In genomic region chr12:31444131-31444546, GRCm38 (mm10) we compare ENCODE assay signal across 9 mouse cellular contexts. TPM values are rescaled to one million over a fixed set of nuclear protein-coding genes. Genes with fewer than 3 reads are reported as not detected.
A peak's percentile ranks its signal among the peaks of the same experiment; 100 is the strongest.
DNase-seq lines count a peak whose midpoint lies in the region; ATAC-seq and TF ChIP-seq lines count a peak whose summit lies in the region.
"Had no signal": no experiment of that assay in that cellular context is flagged by ENCODE, and none has a peak within 500 bp of the region (broad histone marks: within the 10 kb centered on the region; RNA-seq: fewer than 3 reads in every experiment).

No protein-coding gene starts in this region.

- no peak overlapping the region for H3K27ac ChIP-seq in lung, embryonic 14.5 days (ENCODE audit: low read depth)
- H3K27ac ChIP-seq: macrophage had no signal

- H3K27me3 ChIP-seq in lung, embryonic 14.5 days (ENCODE audit: insufficient read depth, low read length) = no peaks in the 10 kb centered on the region

- no peaks in the 10 kb centered on the region for H3K9me3 ChIP-seq in lung, embryonic 14.5 days (ENCODE audit: low read depth, low read length)

- DNase-seq in cerebellum, postnatal 14 days = peak; percentile 7 to 8
- DNase-seq in heart, postnatal 4 days = peak; percentile 18
- peak; percentile 84 for DNase-seq in lung, embryonic 14.5 days
- peak; percentile 14 for DNase-seq in retina, postnatal 7 days (ENCODE audit: low read depth, low spot score)
- no peak for DNase-seq in left cerebral cortex, postnatal 10 days (ENCODE audit: extremely low spot score in 1 of 2, low spot score in 2 of 2)
- no peak for DNase-seq in urinary bladder, postnatal 25 days (ENCODE audit: low spot score)

- H3K4me2 ChIP-seq in lung, embryonic 14.5 days = peak overlapping the region; percentile 51

- H3K4me3 ChIP-seq in lung, embryonic 14.5 days (ENCODE audit: low read depth, low read length) = no peak overlapping the region; the same call in 1 of the 2 replicates

- H3K9ac ChIP-seq in lung, embryonic 14.5 days = no peak overlapping the region

- WGBS in lung, embryonic 14.5 days = under 1% methylated on average over 11 of the region's 11 CpGs

- TF ChIP-seq CTCF in lung, embryonic 14.5 days (IDR thresholded peaks at IDR 0.05; ENCODE audit: low read depth) = no peak

- intact Hi-C loops in left cerebral cortex, postnatal 10 days (cut with DNase I) = no loop called here

- H3K36me3 ChIP-seq in lung, embryonic 14.5 days (ENCODE audit: insufficient read depth) = no peaks in the 10 kb centered on the region

- no peak for ATAC-seq in cerebellum, adult (ENCODE audit: insufficient number of reproducible peaks, low FRiP score, low TSS enrichment)
- peak; percentile 97 for ATAC-seq in common myeloid progenitor, adult 5-6 weeks (replicated peaks; ENCODE audit: low read depth, poor library complexity, severe bottlenecking)
- peak; percentile 88 for ATAC-seq in lung, embryonic 14.5 days (ENCODE audit: insufficient read depth)

- H3K4me1 ChIP-seq in lung, embryonic 14.5 days (ENCODE audit: insufficient read depth) = no peaks in the 10 kb centered on the region

RNA-seq across cellular contexts. Expression of gene Slc26a3, which starts 53.5 kb away (rescaled TPM):
- not detected in 2 replicates for total RNA-seq in common myeloid progenitor, adult 5-6 weeks (2017)
- under 1 TPM; 0.56 to 0.69 TPM for total RNA-seq in heart, postnatal 4 days (2021)
- not detected in 2 replicates for polyA plus RNA-seq in lung, embryonic 14.5 days (2014; fragmentation: Nextera tagmentation; extraction: Ambion mirVana)
- under 1 TPM; 0.11 to 0.20 TPM for total RNA-seq in left cerebral cortex, postnatal 10 days (2021)
- polyA plus RNA-seq: macrophage had no signal

RNA-seq across cellular contexts. Expression of gene Cbll1, which starts 55.3 kb away (rescaled TPM):
- 14.2 and 15.1 TPM in 2 replicates for total RNA-seq in common myeloid progenitor, adult 5-6 weeks (2017)
- 10 to 100 TPM; 13.6 to 15.1 TPM for total RNA-seq in heart, postnatal 4 days (2021)
- 19.5 and 21.1 TPM in 2 replicates for polyA plus RNA-seq in lung, embryonic 14.5 days (2014; fragmentation: Nextera tagmentation; extraction: Ambion mirVana)
- total RNA-seq in left cerebral cortex, postnatal 10 days (2021) = 10 to 100 TPM; 22.5 to 22.6 TPM

Comparison
In these comparisons a context has a peak if more than half of its experiments do, and no peak if none do; other contexts are left out.
1. DNase-seq: peak in cerebellum, postnatal 14 days (2 of 2), heart, postnatal 4 days (single experiment), lung, embryonic 14.5 days (single experiment) and retina, postnatal 7 days (single experiment); none in left cerebral cortex, postnatal 10 days (0 of 2) and urinary bladder, postnatal 25 days (single experiment).